ENCODE assay signal across 11 mouse cellular contexts in the genomic region with DNA sequence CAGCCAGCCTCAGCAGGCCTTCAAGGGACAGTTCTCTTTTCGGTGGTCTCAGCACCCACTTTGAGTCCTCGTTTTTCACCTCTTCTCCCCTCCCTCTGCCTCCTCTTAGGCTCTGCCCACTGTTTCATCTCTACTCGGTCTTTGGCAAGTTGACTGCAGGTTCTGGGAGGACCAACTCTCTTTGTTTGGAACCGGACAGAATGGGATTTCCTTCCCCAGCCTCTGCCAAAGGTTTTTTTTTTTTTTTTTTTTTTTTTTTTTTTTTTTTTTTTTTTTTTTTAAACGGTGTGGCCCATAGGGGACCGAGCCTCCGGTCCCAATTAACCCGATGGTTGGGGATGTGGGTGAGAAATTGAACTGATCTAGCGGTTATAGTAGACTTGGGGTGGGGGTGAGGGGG. TPM values are rescaled to one million over a fixed set of nuclear protein-coding genes. Genes with fewer than 3 reads are reported as not detected.
DNase-seq lines count a peak whose midpoint lies in the region; ATAC-seq and TF ChIP-seq lines count a peak whose summit lies in the region.
"Had no signal": no experiment of that assay in that cellular context is flagged by ENCODE, and none has a peak within 500 bp of the region (broad histone marks: within the 10 kb centered on the region; RNA-seq: fewer than 3 reads in every experiment).

No protein-coding gene starts in this region.

- H3K4me2 ChIP-seq in kidney, embryonic 15.5 days, result peak overlapping the region; percentile 78
- peak overlapping the region; percentile 75 for H3K4me2 ChIP-seq in CH12.LX (ENCODE audit: insufficient read depth, low read depth, poor library complexity, severe bottlenecking)

- peak overlapping the region; percentile 77 for H3K9ac ChIP-seq in kidney, embryonic 15.5 days
- no peak overlapping the region for H3K9ac ChIP-seq in CH12.LX (ENCODE audit: insufficient read depth, low read depth)

- no peak for TF ChIP-seq RAD21 in CH12.LX (IDR thresholded peaks at IDR 0.05; ENCODE audit: low read depth, low read length)

- TF ChIP-seq CTCF in CH12.LX (conservative IDR thresholded peaks at IDR 0.05 in 1 of 2, IDR thresholded peaks at IDR 0.05 in 1 of 2; ENCODE audit: low read depth in 2 of 2, low read length in 2 of 2), result no peak

- H3K4me3 ChIP-seq in kidney, embryonic 15.5 days (replicated peaks), result peak overlapping the region; percentile 59
- H3K4me3 ChIP-seq in CH12.LX (replicated peaks in 1 of 3; ENCODE audit: low read depth in 2 of 3, low read length in 2 of 3, poor library complexity in 1 of 3), result no peak overlapping the region
- H3K4me3 ChIP-seq in brown adipose tissue, adult 24 weeks (ENCODE audit: insufficient read depth, low read depth, low read length), result peak overlapping the region; percentile 43
- peak overlapping the region; percentile 25 for H3K4me3 ChIP-seq in limb, embryonic 10.5 days

- peak overlapping the region; percentile 98 for H3K27ac ChIP-seq in kidney, embryonic 15.5 days
- H3K27ac ChIP-seq in CH12.LX (ENCODE audit: insufficient read depth, low read depth), result no peak overlapping the region
- H3K27ac ChIP-seq in brown adipose tissue, adult 24 weeks (replicated peaks; ENCODE audit: low read depth, low read length), result peak overlapping the region; percentile 52
- no peak overlapping the region for H3K27ac ChIP-seq in limb, embryonic 10.5 days

- no peak for TF ChIP-seq EP300 in CH12.LX (IDR thresholded peaks at IDR 0.05; ENCODE audit: low read length)

- H3K79me2 ChIP-seq in CH12.LX (replicated peaks; ENCODE audit: control insufficient read depth, extremely low read depth, insufficient read depth, poor library complexity, severe bottlenecking), result no peaks in the 10 kb centered on the region

- H3K27me3 ChIP-seq in kidney, embryonic 15.5 days, result peaks cover 94% of the 10 kb centered on the region
- peaks cover 92% of the 10 kb centered on the region for H3K27me3 ChIP-seq in CH12.LX (replicated peaks)
- peaks cover 100% of the 10 kb centered on the region for H3K27me3 ChIP-seq in limb, embryonic 10.5 days (ENCODE audit: low read depth, poor library complexity, severe bottlenecking)

- peaks cover 58% of the 10 kb centered on the region for H3K4me1 ChIP-seq in kidney, embryonic 15.5 days
- peaks cover 5 to 30% of the 10 kb centered on the region in 2 experiments; a peak in 2 of 4 replicates for H3K4me1 ChIP-seq in CH12.LX (ENCODE audit: control insufficient read depth in 1 of 2, insufficient read depth in 2 of 2)
- H3K4me1 ChIP-seq in brown adipose tissue, adult 24 weeks (ENCODE audit: control insufficient read depth, insufficient read depth, insufficient read length, low read length), result no peaks in the 10 kb centered on the region; the same call in 1 of the 2 replicates
- peaks cover 47% of the 10 kb centered on the region for H3K4me1 ChIP-seq in limb, embryonic 10.5 days

- DNase-seq in kidney, postnatal 25 days, result no peak
- DNase-seq in CH12.LX (ENCODE audit: extremely low read depth), result no peak
- DNase-seq in limb, embryonic 10.5 days (ENCODE audit: low spot score), result no peak
- no peak for DNase-seq in ovary, postnatal 10 days (ENCODE audit: low spot score)
- no peak for DNase-seq in adrenal gland, postnatal 25 days
- DNase-seq in layer of hippocampus, adult 11-12 months (ENCODE audit: low spot score), result no peak
- DNase-seq: spleen, adult 18-20 months; thymus, postnatal 14 days had no signal

- in situ Hi-C loops in CH12.LX (cut with MboI; ENCODE audit: low pct_ligation_motif_present, low pct_unique_long_range_greater_than_20kb, low sequenced_read_pairs), result loop anchor here (25.0 kb wide), 1 partner anchor 136 kb away; no protein-coding TSS in a partner anchor

- 0% methylated on average over 9 of the region's 9 CpGs for WGBS in kidney, embryonic 15.5 days
- whole genome bisulfite sequencing in limb, embryonic 10.5 days, result under 1% methylated on average over 9 of the region's 9 CpGs

- dilution Hi-C loops in CH12.LX (cut with MboI; ENCODE audit: extremely low pct_ligation_motif_present, extremely low pct_unique_long_range_greater_than_20kb, low sequenced_read_pairs), result no loop called here

- no peaks in the 10 kb centered on the region for H3K36me3 ChIP-seq in kidney, embryonic 15.5 days
- H3K36me3 ChIP-seq in CH12.LX (replicated peaks in 1 of 2; ENCODE audit: control insufficient read depth in 1 of 2, insufficient read depth in 1 of 2, low read length in 1 of 2), result no peaks in the 10 kb centered on the region
- H3K36me3 ChIP-seq in limb, embryonic 10.5 days, result no peaks in the 10 kb centered on the region

- TF ChIP-seq POLR2A in CH12.LX (IDR thresholded peaks at IDR 0.05; ENCODE audit: low read depth, low read length), result no peak

- no peaks in the 10 kb centered on the region for H3K9me3 ChIP-seq in kidney, embryonic 15.5 days (replicated peaks)
- no peaks in the 10 kb centered on the region for H3K9me3 ChIP-seq in CH12.LX (replicated peaks; ENCODE audit: low read length)
- no peaks in the 10 kb centered on the region for H3K9me3 ChIP-seq in limb, embryonic 10.5 days (replicated peaks)

- no peak for ATAC-seq in kidney, embryonic 15.5 days (replicated peaks; ENCODE audit: low FRiP score)

TF ChIP-seq in CH12.LX, 34 proteins besides CTCF, POLR2A, EP300 and RAD21:
- TF ChIP-seq ZNF384 (IDR thresholded peaks at IDR 0.05; ENCODE audit: low read depth, low read length) (peak; percentile 84), PAX5 (IDR thresholded peaks at IDR 0.05; ENCODE audit: low read length) (no peak)
TF ChIP-seq in CH12.LX: peak in this region for 1.

RNA-seq across cellular contexts. Expression of gene Pax2, which starts 4.8 kb away (rescaled TPM):
- 34.6 and 36.9 TPM in 2 replicates for polyA plus RNA-seq in kidney, embryonic 15.5 days (2015; fragmentation: Nextera tagmentation; extraction: Ambion mirVana)
- not detected in 2 replicates for total RNA-seq in CH12.LX (2012; rRNA removed)
- not detected in 2 replicates for total RNA-seq in CH12.LX (2014; rRNA removed)
- not detected in 2 replicates for polyA plus RNA-seq in CH12.LX (2012; ENCODE audit: insufficient read length, low read depth)
- not detected in 2 replicates for polyA plus RNA-seq in brown adipose tissue, adult 24 weeks (2012; ENCODE audit: insufficient read depth, insufficient read length, missing spikeins)
- 0.05 and 0.20 TPM in 2 replicates for polyA plus RNA-seq in limb, embryonic 10.5 days (2016; fragmentation: Nextera tagmentation; extraction: Ambion mirVana)
- total RNA-seq in adrenal gland, postnatal 25 days (2021), result not detected in 2 replicates
- total RNA-seq: common myeloid progenitor, adult 5-6 weeks had no signal

Comparison
In these comparisons a context has a peak if more than half of its experiments do, and no peak if none do; other contexts are left out.
1. H3K27ac ChIP-seq: peak in kidney, embryonic 15.5 days (single experiment) and brown adipose tissue, adult 24 weeks (single experiment); none in CH12.LX (single experiment) and limb, embryonic 10.5 days (single experiment).
2. H3K4me3 ChIP-seq: peak in kidney, embryonic 15.5 days (single experiment), brown adipose tissue, adult 24 weeks (single experiment) and limb, embryonic 10.5 days (single experiment); none in CH12.LX (0 of 3).
3. RNA of gene Pax2, which starts 4.8 kb away (polyA plus RNA-seq): 34.6 to 36.9 TPM in kidney, embryonic 15.5 days; 0.05 to 0.20 TPM in limb, embryonic 10.5 days, not detected in CH12.LX and not detected in brown adipose tissue, adult 24 weeks; every median in the first group is over 10 times any median in the second.